Mouse (Mus musculus) kidney, embryonic 15.5 days (tissue): ENCODE measurements at regions not wholly inside any gene's neighbourhood (a gene's known extent, or its start where the extent isn't known, plus 50 kb on each side); places are given as distances from the start of the nearest gene placed in this dataset.

Source experiments
- ATAC-seq: fragments of 200-750 bp; cut with Nextera tagmentation; replicated peaks from 2 replicates; pipeline ENCODE4 v1.8.0; 2017; ENCODE audit warnings: moderate TSS enrichment; ENCODE audit not compliant: low FRiP score
- H3K27ac ChIP-seq: fragments of 300-500 bp; sonication (generic); 2 replicates; pipeline ENCODE4 v1.5.1; 2015; ENCODE audit warnings: mild to moderate bottlenecking, inconsistent platforms
- H3K27me3 ChIP-seq: fragments of 300-500 bp; sonication (generic); 2 replicates; pipeline ENCODE4 v1.6.1; 2015; ENCODE audit warnings: inconsistent platforms
- H3K36me3 ChIP-seq: fragments of 300-500 bp; sonication (generic); 2 replicates; pipeline ENCODE4 v1.6.1; 2015; ENCODE audit warnings: inconsistent platforms
- H3K4me1 ChIP-seq: fragments of 300-500 bp; sonication (generic); 2 replicates; pipeline ENCODE4 v1.6.1; 2015; ENCODE audit warnings: inconsistent platforms
- H3K4me2 ChIP-seq: fragments of 300-500 bp; sonication (generic); 2 replicates; pipeline ENCODE4 v1.6.1; 2015; ENCODE audit warnings: moderate library complexity, mild to moderate bottlenecking, inconsistent platforms
- H3K4me3 ChIP-seq: fragments of 300-500 bp; sonication (generic); replicated peaks from 2 replicates; pipeline ENCODE4 v1.5.1; 2015; ENCODE audit warnings: mild to moderate bottlenecking, inconsistent platforms
- H3K9ac ChIP-seq: fragments of 300-500 bp; sonication (generic); 2 replicates; pipeline ENCODE4 v1.6.1; 2015; ENCODE audit warnings: mild to moderate bottlenecking, inconsistent platforms
- H3K9me3 ChIP-seq: fragments of 300-500 bp; sonication (generic); replicated peaks from 2 replicates; pipeline ENCODE4 v1.6.1; 2016; ENCODE audit warnings: inconsistent platforms
- WGBS: fragments of 180-500 bp; shearing (Covaris S2); methylation state at CpG from one replicate; pipeline ENCODE4 v1.1.7; 2015; ENCODE audit warnings: mixed read lengths; 5-methylcytosine and 5-hydroxymethylcytosine counted together

- H3K27ac ChIP-seq = no peak overlapping the region
- no peak overlapping the region for H3K4me3 ChIP-seq
- no peak for ATAC-seq
- 0 out of 2 replicates have a peak, but pooled peaks cover 6% of the 10 kb centered on the region for H3K4me1 ChIP-seq
- WGBS = 52% methylated on average over 9 of the region's 9 CpGs
- no peaks in the 10 kb centered on the region for H3K9me3 ChIP-seq
- no peak overlapping the region for H3K9ac ChIP-seq
- H3K27me3 ChIP-seq = peaks cover 35% of the 10 kb centered on the region
- H3K4me2 ChIP-seq = no peak overlapping the region
- H3K36me3 ChIP-seq = no peaks in the 10 kb centered on the region
These were observed 59.7 kb downstream of the H2al1j start for GRCm38 (mm10) chrX:11387200-11387940.

DNA sequence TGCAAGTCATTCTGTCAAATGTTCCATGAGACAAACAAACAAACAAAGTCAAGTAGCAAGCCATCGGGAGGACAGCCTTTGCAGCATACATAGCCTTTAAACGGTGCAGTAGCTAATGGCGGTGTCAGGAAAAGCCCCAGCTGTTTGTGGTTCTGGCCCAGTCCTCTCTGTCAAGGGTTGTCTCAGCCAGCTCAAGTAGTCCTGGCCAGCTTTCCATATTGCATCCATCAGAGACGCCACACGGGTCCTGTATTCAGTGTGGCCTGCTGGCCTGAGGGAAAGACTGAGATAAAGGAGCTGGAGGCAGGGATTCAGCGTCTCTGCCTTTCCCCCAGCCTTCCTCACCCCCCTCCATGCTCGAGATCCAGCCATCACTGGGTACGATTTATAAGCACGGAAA lies 61.2 kb downstream of the H2al1j start:
- H3K27me3 ChIP-seq = peaks cover 29% of the 10 kb centered on the region
- no peaks in the 10 kb centered on the region for H3K9me3 ChIP-seq
- no peaks in the 10 kb centered on the region for H3K36me3 ChIP-seq
- no peak overlapping the region for H3K4me3 ChIP-seq
- 65% methylated on average over 9 of the region's 9 CpGs for WGBS
- no peak overlapping the region for H3K9ac ChIP-seq
- 0 out of 2 replicates have a peak, but pooled peaks cover 6% of the 10 kb centered on the region for H3K4me1 ChIP-seq
- no peak overlapping the region for H3K27ac ChIP-seq
- no peak overlapping the region for H3K4me2 ChIP-seq
- ATAC-seq = no peak

DNA sequence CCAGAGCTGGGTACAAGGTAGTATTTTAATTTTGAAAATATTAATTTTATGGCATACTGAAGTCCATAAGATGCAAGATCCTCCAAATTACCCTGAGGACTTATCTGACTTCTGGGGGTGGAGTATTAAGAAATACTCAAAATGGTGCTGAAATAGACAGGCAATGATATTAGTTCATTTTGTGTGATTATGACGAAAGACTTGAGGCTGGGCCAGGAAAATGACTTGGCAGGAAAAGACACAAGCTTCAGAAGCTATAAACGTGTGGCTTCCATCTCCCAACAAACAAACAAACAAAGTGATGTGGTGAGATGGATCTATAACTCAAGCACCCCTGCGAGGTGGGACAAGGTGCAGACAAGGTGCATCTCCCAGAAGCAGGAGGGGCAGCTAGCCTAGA lies 72.8 kb downstream of the H2al1j start:
- Histone ChIP-seq H3K27ac (no peak overlapping the region), H3K9ac (no peak overlapping the region), H3K36me3 (no peaks in the 10 kb centered on the region), H3K4me2 (no peak overlapping the region), H3K9me3 (0 out of 2 replicates have a peak, but pooled peaks cover 2% of the 10 kb centered on the region), H3K4me3 (no peak overlapping the region), H3K4me1 (no peaks in the 10 kb centered on the region), H3K27me3 (peaks cover 29% of the 10 kb centered on the region)
- WGBS = 84% methylated on average over 3 of the region's 3 CpGs
- no peak for ATAC-seq

DNA sequence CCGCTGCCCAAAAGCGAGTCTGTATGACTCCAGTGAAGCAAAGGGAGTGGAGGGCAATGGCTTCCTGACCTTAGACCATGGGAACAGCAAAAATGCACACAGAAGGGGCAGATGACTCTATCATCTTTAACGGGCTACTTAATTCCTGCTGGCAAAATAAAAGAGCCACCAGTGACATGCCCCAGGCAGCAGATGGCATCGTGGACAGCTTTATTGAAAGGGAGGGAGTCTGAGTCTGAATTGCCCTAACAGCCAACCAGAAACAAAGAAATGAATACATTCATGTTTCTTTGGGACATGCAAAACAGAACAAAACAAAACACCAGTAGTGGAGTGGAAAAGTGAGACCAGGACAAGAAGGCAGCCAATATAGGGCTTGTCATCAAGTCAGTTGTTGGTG lies 76.7 kb downstream of the H2al1j start:
- Histone ChIP-seq H3K4me2 (no peak overlapping the region), H3K36me3 (no peaks in the 10 kb centered on the region), H3K27me3 (peaks cover 28% of the 10 kb centered on the region; the same call in 1 of the 2 replicates), H3K27ac (no peak overlapping the region), H3K9me3 (0 out of 2 replicates have a peak, but pooled peaks cover 2% of the 10 kb centered on the region), H3K9ac (no peak overlapping the region), H3K4me3 (no peak overlapping the region), H3K4me1 (no peaks in the 10 kb centered on the region)
- no peak for ATAC-seq
- 74% methylated on average over 4 of the region's 4 CpGs for WGBS

DNA sequence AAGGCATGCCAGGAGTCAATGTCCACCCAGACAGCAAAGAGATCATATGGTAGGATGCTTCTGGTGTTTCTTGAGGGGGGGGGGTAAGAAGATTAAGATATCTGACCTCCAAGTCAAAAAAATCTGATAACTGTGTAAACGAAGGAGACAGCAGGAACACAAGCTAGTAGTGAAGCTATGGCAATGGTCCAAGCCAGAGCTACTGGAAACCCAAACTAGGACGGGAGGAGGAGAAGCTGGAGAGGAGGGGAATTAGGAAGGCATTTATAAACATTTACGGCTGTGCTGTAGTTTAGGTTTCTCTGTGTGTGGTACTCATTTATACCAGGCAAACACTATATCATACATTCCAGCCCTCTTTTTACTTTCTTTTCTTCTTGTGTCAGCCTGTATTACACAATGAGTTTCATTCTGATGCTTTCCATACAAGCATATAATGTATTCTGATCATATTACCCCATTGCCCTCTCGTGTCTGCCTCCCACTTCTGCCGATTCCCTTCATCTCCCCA lies 84.7 kb downstream of the H2al1j start:
- WGBS = 33% methylated on average over 5 of the region's 5 CpGs
- Histone ChIP-seq H3K27ac (no peak overlapping the region), H3K4me1 (peaks cover 13% of the 10 kb centered on the region), H3K4me2 (no peak overlapping the region), H3K4me3 (no peak overlapping the region), H3K36me3 (no peaks in the 10 kb centered on the region), H3K27me3 (peaks cover 18% of the 10 kb centered on the region), H3K9me3 (no peaks in the 10 kb centered on the region), H3K9ac (no peak overlapping the region)
- ATAC-seq = no peak

DNA sequence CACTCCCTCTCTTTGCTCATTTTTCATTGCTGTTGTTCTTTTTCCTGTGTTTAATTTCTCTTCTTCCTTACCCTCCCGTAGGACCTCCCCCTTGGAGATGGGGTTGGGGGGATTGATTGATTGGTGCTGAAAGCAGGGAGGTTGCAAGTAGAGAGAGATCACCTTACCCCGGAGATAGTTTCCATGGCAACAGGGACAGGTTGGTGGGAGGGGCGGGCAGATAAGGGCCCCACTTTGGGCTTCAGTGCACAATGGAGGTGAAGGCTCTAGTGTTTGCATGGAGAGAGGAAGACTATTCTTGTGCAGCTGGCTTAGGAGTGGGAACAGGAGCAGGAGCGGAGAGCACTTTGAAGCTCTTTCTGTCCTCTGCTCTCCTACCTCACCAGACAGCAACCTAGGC lies 88.0 kb downstream of the H2al1j start:
- WGBS = 33% methylated on average over 4 of the region's 4 CpGs
- Histone ChIP-seq H3K4me1 (peaks cover 25% of the 10 kb centered on the region), H3K4me2 (no peak overlapping the region), H3K27ac (no peak overlapping the region), H3K9me3 (no peaks in the 10 kb centered on the region), H3K9ac (no peak overlapping the region), H3K4me3 (no peak overlapping the region), H3K27me3 (peaks cover 33% of the 10 kb centered on the region), H3K36me3 (no peaks in the 10 kb centered on the region)
- ATAC-seq = 0 out of 2 replicates have a peak, but pooled peaks have one; percentile 30

DNA sequence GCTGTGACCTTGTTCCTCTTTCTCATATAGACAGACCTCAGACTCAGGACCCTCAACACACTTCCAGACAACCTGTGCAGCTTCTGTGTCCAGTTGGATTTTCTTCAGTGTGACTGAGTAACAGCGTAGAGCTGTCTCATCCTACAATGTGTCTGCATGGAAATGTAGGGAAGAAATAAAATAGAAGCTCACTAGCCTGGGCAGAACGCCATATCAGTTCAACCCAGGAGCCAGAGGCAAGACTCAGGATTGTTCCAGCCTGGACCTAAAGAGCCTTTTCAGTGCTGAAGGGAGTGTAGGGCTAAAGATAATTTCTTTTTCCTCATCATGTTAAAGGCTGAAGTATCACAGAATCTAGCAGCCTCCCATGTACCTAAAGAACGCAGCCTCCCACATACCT lies 88.9 kb downstream of the H2al1j start:
- Histone ChIP-seq H3K36me3 (no peaks in the 10 kb centered on the region), H3K27ac (no peak overlapping the region), H3K9me3 (no peaks in the 10 kb centered on the region), H3K4me3 (no peak overlapping the region), H3K4me2 (no peak overlapping the region), H3K27me3 (peaks cover 34% of the 10 kb centered on the region), H3K4me1 (peaks cover 29% of the 10 kb centered on the region), H3K9ac (no peak overlapping the region)
- ATAC-seq = no peak
- 86% methylated on average over 3 of the region's 3 CpGs for WGBS

- Histone ChIP-seq H3K9me3 (no peaks in the 10 kb centered on the region), H3K4me3 (no peak overlapping the region), H3K36me3 (no peaks in the 10 kb centered on the region), H3K27ac (no peak overlapping the region), H3K4me1 (peaks cover 29% of the 10 kb centered on the region), H3K27me3 (peaks cover 38% of the 10 kb centered on the region), H3K9ac (no peak overlapping the region), H3K4me2 (no peak overlapping the region)
- 36% methylated on average over 4 of the region's 4 CpGs for WGBS
- no peak for ATAC-seq
These were observed 90.2 kb downstream of the H2al1j start for GRCm38 (mm10) chrX:11417861-11418260.

DNA sequence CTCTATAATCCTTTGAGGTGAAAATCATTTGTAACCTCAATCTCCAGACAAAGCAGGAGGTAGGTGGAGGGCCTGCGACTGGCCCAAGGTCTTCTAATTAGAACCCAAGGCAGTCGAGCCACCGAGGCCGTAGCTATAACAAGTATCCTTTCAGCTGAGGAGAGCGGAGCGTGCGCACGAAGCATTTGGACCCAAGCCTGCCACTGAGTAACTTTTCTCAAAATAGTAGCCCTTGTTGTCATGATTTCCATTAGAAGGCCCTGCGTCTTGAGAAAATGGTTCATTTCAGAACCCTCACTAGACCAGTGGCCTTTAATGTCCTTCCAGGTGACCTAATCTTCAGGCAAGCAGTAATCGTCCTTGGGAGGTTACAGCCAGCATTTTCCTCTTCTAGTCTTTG lies 90.6 kb downstream of the H2al1j start:
- 73% methylated on average over 10 of the region's 10 CpGs for WGBS

DNA sequence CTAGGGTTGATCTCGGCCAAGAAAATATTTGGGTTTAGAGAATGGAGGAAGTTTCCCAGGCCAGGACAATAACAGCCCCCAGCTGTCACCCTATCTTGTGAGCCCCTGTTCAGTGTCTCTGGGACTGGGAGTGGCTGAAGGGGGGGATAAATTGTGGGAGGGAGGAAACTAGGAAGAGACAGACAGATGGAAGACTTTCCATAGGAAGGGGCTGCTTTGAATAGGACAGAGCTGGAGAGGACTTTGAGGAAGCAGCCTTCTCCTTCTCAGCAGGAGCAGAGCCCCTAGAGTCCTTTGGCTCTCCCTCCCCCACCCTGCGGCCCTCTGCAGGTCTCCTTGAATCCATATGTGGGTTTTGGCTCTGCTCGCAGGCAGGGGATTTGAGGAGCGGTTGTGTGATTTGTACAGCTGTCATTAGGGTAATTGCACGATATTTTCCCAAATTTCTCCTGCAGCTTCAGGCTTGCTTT lies 91.6 kb downstream of the H2al1j start:
- Histone ChIP-seq H3K9me3 (no peaks in the 10 kb centered on the region), H3K27ac (peak overlapping the region; percentile 67), H3K4me3 (no peak overlapping the region), H3K27me3 (peaks cover 49% of the 10 kb centered on the region), H3K4me1 (peaks cover 29% of the 10 kb centered on the region), H3K4me2 (no peak overlapping the region), H3K36me3 (no peaks in the 10 kb centered on the region), H3K9ac (no peak overlapping the region)
- 46% methylated on average over 5 of the region's 5 CpGs for WGBS
- peak; percentile 65 for ATAC-seq

More for the DNA sequence above, 90.6 kb downstream of the H2al1j start:
- Histone ChIP-seq H3K4me1 (peaks cover 29% of the 10 kb centered on the region), H3K4me2 (no peak overlapping the region), H3K4me3 (no peak overlapping the region), H3K9me3 (no peaks in the 10 kb centered on the region), H3K27ac (peak overlapping the region; percentile 67; the same call in 1 of the 2 replicates), H3K36me3 (no peaks in the 10 kb centered on the region), H3K27me3 (peaks cover 41% of the 10 kb centered on the region), H3K9ac (no peak overlapping the region)
- no peak for ATAC-seq

DNA sequence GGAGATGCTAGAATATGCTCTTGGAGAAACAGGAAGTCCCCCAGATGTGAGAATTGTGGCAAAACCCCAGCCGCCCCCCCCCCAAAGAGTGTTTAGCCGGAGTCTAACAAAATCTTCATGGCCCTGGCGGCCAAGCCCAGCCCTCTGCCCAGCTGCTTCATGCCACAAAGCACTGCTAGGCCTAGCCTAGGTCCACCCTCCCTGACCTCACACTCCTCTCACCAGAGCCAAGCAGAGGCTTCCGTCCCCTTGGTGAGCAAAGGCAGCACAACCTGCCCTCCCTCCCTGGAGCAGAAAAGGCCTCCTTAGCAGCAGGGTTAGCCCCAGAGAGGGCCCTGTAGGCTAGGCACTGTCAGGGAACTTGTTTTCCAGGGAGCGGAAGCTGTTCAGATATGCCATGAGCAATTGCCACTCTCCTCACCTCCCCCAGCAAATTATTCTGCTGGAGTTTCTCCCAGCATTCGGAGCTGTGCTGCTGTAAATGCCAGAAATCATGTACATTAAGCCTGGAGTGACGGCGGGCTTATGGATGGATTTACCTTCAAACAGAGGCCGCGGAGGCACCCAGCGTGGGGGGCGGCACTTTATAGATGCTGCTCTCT lies 104.9 kb downstream of the H2al1j start:
- Histone ChIP-seq H3K27me3 (peaks cover 72% of the 10 kb centered on the region), H3K4me3 (no peak overlapping the region), H3K9ac (no peak overlapping the region), H3K4me1 (peaks cover 18% of the 10 kb centered on the region), H3K9me3 (no peaks in the 10 kb centered on the region), H3K36me3 (no peaks in the 10 kb centered on the region), H3K4me2 (no peak overlapping the region), H3K27ac (peak overlapping the region; percentile 27; the same call in 1 of the 2 replicates)
- 75% methylated on average over 12 of the region's 12 CpGs for WGBS
- no peak for ATAC-seq

- 64% methylated on average over 6 of the region's 6 CpGs for WGBS
- no peak overlapping the region for H3K4me3 ChIP-seq
- peaks cover 21% of the 10 kb centered on the region for H3K4me1 ChIP-seq
- H3K4me2 ChIP-seq = no peak overlapping the region
- H3K9ac ChIP-seq = no peak overlapping the region
- peaks cover 53% of the 10 kb centered on the region for H3K27me3 ChIP-seq
- no peak for ATAC-seq
- H3K27ac ChIP-seq = no peak overlapping the region
- no peaks in the 10 kb centered on the region for H3K9me3 ChIP-seq
- no peaks in the 10 kb centered on the region for H3K36me3 ChIP-seq
These were observed 107.7 kb downstream of the H2al1j start for GRCm38 (mm10) chrX:11435338-11435737.
